Mouse (Mus musculus) gastrocnemius, adult 8-10 months (tissue): Measurements from ENCODE around the gene Gm45808. TPM values are rescaled to one million over a fixed set of nuclear protein-coding genes. Genes with fewer than 3 reads are reported as not detected.

Source experiments
- DNase-seq, 2 experiments: peaks; one replicate each; pipeline ENCODE4 v3.0.0; 2022; ENCODE audit warnings: low spot score in 2 of 2
- total RNA-seq, 4 experiments: library from RNA; stranded (reverse); gene quantifications; 2 replicates each; pipeline ENCODE4 v1.2.4; 2022

Gene Gm45808
- total RNA-seq, 4 experiments from 2014 or later = 9.7 to 19.4 (median 11.8) TPM

GRCm38 (mm10) chr7:45451344-45451982 is 35.1 kb downstream of the Gm45808 start:
- DNase-seq = peak; percentile 73 to 74

- DNase-seq = no peak
These were observed 36.6 kb downstream of the Gm45808 start for GRCm38 (mm10) chr7:45449974-45450373.

DNA sequence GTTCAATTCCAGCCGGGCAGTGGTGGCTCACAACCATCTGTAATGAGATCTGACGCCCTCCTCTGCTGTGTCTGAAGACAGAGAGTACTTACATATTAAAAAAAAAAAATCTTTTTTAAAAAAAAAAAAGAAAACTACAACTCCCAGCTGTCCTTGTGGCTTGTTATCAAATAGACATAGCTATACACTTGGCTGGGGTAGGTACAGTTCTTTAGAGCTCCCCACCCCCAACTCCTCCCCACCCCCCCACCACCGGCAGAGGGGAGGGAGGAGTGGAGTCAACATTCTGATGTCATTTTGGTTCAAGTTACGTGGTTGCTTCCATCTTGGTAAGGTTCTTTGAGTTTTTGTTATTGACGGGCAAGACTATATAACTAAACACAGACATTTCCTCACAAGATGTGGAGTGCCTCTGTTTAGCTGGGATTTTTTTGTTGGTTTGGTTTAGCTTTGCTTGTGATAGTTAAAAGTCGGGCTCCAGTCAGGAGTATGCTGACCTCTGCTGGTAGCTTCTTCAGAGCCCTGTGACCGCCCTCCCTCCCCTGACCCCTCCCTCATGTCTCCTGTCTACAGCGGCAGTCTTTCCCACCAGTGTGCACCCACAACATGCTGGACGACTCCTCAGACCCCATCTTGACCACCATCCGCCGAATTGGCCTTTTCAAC is 39.2 kb downstream of the Gm45808 start:
- DNase-seq = peak in 1 of 2 experiments; percentile 22

DNA sequence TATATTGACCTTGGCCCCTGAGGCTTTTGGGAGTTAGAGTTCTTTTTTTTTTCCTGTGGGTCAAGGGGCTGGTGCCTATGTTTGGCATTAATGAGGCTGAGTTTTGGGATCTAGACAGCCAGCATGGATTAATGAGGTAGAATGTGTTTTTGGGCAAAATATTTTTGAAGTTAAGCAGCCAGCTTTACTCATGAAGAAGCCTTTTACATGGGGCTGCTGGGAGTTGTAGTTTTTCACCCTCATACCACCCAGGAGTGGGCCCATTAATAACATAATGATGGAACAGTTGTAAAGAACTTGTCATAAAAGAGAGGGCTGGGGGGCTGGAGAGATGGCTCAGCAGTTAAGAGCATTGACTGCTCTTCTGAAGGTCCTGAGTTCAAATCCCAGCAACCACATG is 40.0 kb downstream of the Gm45808 start:
- no peak for DNase-seq

GRCm38 (mm10) chr7:45443526-45444420 is 42.8 kb downstream of the Gm45808 start:
- DNase-seq = peak in 1 of 2 experiments; percentile 37

- DNase-seq = peak; percentile 66 to 81
These were observed 48.9 kb downstream of the Gm45808 start, which contains the start of gene Ruvbl2 for GRCm38 (mm10) chr7:45437521-45438276. TSS of gene Ruvbl2 (minus strand) at chr7:45438096.

- DNase-seq = no peak
These were observed 49.6 kb downstream of the Gm45808 start for GRCm38 (mm10) chr7:45437046-45437445.

DNA sequence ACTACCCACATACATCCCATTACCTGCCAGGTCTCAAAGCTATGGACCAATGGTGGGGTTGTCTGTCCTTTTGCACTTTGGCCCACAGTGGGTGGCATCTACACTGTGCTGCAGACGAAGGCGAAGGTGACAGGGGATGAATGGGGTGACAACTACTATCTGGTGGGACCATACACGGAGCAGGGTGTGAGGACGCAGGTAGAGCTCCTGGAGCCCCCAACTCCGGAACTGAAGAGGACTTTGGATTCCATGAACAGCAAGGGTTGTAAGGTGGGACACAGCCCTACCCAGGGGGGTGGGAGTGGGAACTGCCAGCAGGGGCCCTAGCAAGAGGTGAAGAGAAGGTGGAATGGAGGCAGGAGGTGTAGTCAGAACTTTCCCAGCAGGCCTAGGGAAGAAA is 50.2 kb downstream of the Gm45808 start:
- DNase-seq = no peak

- DNase-seq = peak in 1 of 2 experiments; percentile 55
These were observed 51.6 kb downstream of the Gm45808 start for GRCm38 (mm10) chr7:45435038-45435437.

DNA sequence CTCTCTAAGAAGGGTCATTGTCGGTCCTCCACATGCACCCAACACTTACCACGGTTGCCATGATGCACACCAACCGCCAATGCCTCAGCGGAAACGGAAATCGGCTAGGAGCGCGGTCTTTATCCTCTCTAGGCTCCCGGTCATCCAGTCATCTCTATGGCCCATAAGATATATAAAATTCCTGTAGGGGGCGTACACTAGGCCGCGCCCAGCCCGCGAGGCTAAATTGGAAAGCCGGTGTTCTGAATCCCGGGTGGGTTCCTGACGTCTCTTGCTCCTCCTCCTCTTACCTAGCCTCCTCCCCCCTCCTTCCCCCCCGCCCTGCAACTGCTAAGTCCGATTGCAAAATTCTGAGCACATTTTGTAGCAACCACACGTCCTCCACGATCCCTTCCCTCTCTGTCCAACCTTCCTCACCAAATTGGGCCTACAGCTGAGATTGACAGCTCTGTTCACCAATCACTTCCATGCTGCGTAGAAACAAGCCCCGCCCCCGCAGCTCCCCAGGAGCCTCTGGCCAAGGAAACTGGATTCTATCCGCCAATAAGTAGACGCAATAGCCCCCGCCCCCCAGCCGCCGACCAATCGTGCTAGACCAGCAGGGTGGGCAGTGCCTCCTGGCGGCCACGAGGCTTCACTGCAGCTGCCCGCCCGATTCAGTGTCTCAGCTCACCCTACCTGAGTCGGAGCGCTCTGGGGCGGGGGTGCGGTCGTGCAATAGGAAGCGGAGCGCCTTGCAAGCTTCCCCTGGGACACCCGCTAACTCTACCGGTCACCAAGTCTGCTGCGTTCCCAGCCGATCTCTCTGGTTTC is 52.2 kb downstream of the Gm45808 start, which contains the start of gene Gys1:
TSS of gene Gys1 (plus strand) at position 642 of the 813 bp plus-strand sequence.
- DNase-seq = peak; percentile 100

DNA sequence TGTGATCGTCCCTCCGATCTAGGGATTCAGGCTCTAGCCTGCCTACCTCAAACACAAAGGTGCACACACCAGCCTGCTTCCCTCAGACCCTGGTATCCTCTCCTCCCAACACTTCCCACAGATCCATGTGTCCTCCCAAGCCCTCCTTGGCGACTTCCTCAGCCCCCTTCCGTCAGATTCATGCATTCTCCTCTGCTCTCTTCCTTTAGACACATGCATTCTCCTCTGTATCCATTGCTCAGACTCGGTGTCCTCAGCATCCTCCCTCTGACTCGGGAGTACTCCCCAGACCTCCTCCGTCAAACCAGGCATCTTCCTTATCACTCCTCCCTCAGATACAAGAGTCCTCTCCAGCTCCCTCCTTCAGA is 52.8 kb downstream of the Gm45808 start:
- no peak for DNase-seq

DNA sequence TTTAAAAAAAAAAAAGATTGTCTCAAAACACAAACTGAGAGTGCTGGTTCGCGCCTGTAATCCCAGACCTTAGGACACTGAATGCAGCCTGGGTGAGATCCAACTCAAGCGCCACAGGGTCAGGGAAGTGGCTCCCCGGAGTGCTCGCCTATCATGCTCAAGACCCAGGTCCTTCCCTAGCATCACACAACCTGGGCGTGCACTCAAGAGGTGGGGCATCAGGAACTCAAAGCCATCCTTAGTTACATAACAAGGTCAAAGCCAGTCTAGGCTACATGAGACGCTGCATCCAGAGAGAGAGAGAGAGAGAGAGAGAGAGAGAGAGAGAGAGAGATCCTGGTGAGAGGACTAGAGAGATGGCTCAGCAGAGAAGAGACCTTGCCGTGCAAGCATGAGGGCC is 60.1 kb downstream of the Gm45808 start:
- DNase-seq = peak in 1 of 2 experiments; percentile 69

GRCm38 (mm10) chr7:45421194-45421593 is 65.4 kb downstream of the Gm45808 start:
- no peak for DNase-seq

GRCm38 (mm10) chr7:45420615-45420919 is 66.0 kb downstream of the Gm45808 start, which contains the start of gene Lhb:
TSS of gene Lhb (plus strand) at chr7:45420820.
- no peak for DNase-seq

DNA sequence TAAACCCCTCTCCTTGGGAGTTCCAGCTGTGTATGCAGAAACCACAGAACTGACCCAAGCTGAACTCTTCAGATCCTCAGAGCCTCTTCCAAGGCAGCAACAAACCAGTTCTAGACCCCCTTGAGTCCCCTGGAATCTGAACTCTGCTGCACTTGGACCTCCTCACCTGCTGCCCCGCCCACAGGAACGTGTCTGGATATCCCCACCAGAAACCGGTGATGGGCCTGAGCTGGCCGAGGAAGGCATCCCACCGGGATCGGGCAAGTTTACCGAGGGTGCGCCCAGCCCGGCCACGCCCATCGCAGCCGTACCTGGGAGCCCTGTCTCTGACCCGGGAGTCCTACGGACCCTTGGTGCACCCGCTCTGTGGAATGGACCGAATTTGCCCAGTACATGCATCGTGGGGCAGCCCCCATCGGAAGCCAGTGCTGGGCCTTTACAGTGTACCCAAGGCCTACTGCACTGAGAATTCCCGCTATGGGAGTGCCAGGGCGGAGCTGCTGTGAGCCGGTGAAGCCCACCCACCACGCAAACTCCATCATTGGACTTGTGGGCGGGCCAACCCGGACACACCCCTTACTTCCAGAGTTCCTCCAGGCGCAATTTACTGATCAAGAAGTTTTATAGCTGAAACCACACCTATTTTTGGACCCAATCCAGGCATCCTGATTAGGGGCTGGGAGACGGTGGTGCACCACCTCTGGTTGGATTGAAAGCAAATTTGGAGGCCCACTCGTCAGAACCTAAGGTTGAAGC is 66.6 kb downstream of the Gm45808 start:
- DNase-seq = no peak

DNA sequence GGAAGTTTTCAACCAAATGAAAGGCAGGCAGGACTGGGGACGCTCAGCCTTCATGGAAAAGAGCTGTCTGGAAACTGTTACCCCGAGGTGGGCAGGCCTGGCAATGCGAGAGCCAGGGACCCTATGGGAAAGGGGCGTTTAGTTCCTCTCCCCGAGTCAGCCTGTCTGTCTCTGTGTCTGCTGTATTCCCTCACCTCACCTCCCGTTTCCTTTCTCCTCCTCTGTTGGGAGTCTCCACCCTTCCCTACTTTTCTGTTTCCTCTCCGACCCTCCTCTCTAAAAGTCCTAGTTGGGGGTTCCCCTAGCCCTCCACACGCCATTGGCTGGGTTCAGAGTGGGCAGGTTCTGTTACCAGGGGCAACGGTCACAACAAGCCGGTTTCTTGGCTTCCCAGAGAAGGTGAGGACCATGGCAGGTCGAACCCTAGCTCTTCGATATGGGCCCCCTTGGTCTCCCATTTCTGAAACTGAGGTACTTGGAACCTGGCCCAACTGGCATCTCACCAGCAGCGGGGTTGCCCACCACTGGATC is 68.6 kb downstream of the Gm45808 start:
- no peak for DNase-seq
